Mouse (Mus musculus) myocyte (in vitro differentiated cells): ENCODE data around the gene Dleu7. TPM values are rescaled to one million over a fixed set of nuclear protein-coding genes. Genes with fewer than 3 reads are reported as not detected.

Source experiments
- H3K27me3 ChIP-seq: one replicate; pipeline ENCODE4 v1.6.1; 2011; ENCODE audit not compliant: control insufficient read depth, insufficient read depth, insufficient read length
- H3K36me3 ChIP-seq: one replicate; pipeline ENCODE4 v1.6.1; 2011; ENCODE audit not compliant: control insufficient read depth, insufficient read depth
- H3K4me2 ChIP-seq: one replicate; pipeline ENCODE4 v1.6.1; 2011; ENCODE audit warnings: low read depth, control low read depth
- H3K4me3 ChIP-seq: one replicate; pipeline ENCODE4 v1.5.1; 2011; ENCODE audit warnings: mild to moderate bottlenecking, control low read depth, moderate library complexity
- H3K79me2 ChIP-seq: one replicate; pipeline ENCODE4 v1.6.1; 2011; ENCODE audit not compliant: control insufficient read depth, insufficient read depth
- H3ac ChIP-seq: one replicate; pipeline ENCODE4 v1.6.1; 2011; ENCODE audit not compliant: control insufficient read depth, insufficient read length
- CEBPB ChIP-seq: IDR thresholded peaks from 2 replicates; pipeline ENCODE4 v1.6.1; 2011; ENCODE audit warnings: mild to moderate bottlenecking, moderate library complexity; ENCODE audit not compliant: poor library complexity, insufficient read depth, severe bottlenecking
- E2F4 ChIP-seq: IDR thresholded peaks from one replicate; pipeline ENCODE4 v1.6.1; 2011; ENCODE audit warnings: mild to moderate bottlenecking, control low read depth, moderate library complexity; ENCODE audit not compliant: insufficient read depth
- MAX ChIP-seq: IDR thresholded peaks from one replicate; pipeline ENCODE4 v1.6.1; 2011; ENCODE audit warnings: low read depth, mild to moderate bottlenecking, control low read depth
- MYOD1 ChIP-seq, 3 experiments: IDR thresholded peaks; one replicate each; pipeline ENCODE4 v1.6.1; 2011; ENCODE audit warnings: control low read depth in 2 of 3, low read depth in 2 of 3, mild to moderate bottlenecking in 2 of 3, moderate library complexity in 1 of 3; ENCODE audit not compliant: insufficient read length in 2 of 3, control insufficient read depth in 1 of 3
- MYOG ChIP-seq, 3 experiments: IDR thresholded peaks; one replicate each; pipeline ENCODE4 v1.6.1; 2011; ENCODE audit warnings: control low read depth in 2 of 3, low read depth in 2 of 3, mild to moderate bottlenecking in 2 of 3; ENCODE audit not compliant: insufficient read length in 2 of 3, control insufficient read depth in 1 of 3, insufficient read depth in 1 of 3
- POLR2A ChIP-seq: IDR thresholded peaks from one replicate; pipeline ENCODE4 v1.6.1; 2011; ENCODE audit warnings: low read depth, mild to moderate bottlenecking, control low read depth, moderate library complexity; ENCODE audit not compliant: insufficient read length
- POLR2AphosphoS2 ChIP-seq: IDR thresholded peaks from one replicate; pipeline ENCODE4 v1.6.1; 2011; ENCODE audit warnings: low read depth, control low read depth; ENCODE audit not compliant: insufficient read length
- REST ChIP-seq: IDR thresholded peaks from one replicate; pipeline ENCODE4 v1.6.1; 2011; ENCODE audit warnings: mild to moderate bottlenecking, control low read depth, moderate library complexity; ENCODE audit not compliant: insufficient read depth, insufficient read length
- SRF ChIP-seq: IDR thresholded peaks from one replicate; pipeline ENCODE4 v1.6.1; 2011; ENCODE audit warnings: low read depth; ENCODE audit not compliant: control insufficient read depth, insufficient read length
- TCF12 ChIP-seq: IDR thresholded peaks from one replicate; pipeline ENCODE4 v1.6.1; 2011; ENCODE audit warnings: mild to moderate bottlenecking, control low read depth; ENCODE audit not compliant: poor library complexity, insufficient read depth, severe bottlenecking
- TCF3 ChIP-seq: IDR thresholded peaks from one replicate; pipeline ENCODE4 v1.6.1; 2011; ENCODE audit warnings: low read depth, control low read depth; ENCODE audit not compliant: insufficient read length
- USF1 ChIP-seq: IDR thresholded peaks from one replicate; pipeline ENCODE4 v1.6.1; 2011; ENCODE audit warnings: low read depth, mild to moderate bottlenecking, control low read depth, moderate library complexity
- polyA plus RNA-seq: library from polyadenylated mRNA; unstranded; fragments of >200 nt; fragmentation: generic; extraction: Trizol; gene quantifications from one replicate; pipeline ENCODE4 v1.2.1, GENCODE M21; 2012; ENCODE audit warnings: missing spikeins

Gene Dleu7
- polyA plus RNA-seq, 1 experiment = 0.25 TPM

DNA sequence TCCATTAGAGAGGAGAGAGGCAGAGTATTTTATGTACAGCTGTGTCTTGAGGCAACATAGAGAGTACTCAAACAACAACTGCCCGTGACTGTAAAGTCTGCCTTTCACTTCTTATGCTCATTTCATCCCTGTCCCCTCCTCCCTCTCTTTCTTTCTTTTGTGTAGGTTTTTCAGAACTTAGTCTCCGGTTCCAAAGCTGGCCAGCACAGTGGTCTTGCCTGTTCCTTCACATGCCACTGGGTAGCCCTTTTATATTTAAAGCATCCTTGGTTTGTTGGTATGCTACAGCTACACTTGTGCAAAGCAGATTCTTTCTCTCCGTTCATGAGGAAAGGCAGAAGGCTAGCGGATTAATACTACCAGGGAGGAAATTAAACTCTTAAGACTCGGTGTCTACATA, 65.7 kb downstream of the Dleu7 start:
- TF ChIP-seq E2F4 = no peak
- no peak for TF ChIP-seq TCF3
- TF ChIP-seq USF1 = no peak
- TF ChIP-seq CEBPB = no peak
- no peak for TF ChIP-seq MYOG (IDR thresholded peaks at IDR 0.05; ENCODE audit: control insufficient read depth in 1 of 3, insufficient read depth in 1 of 3, insufficient read length in 2 of 3, low read depth in 2 of 3)
- TF ChIP-seq MYOD1 (IDR thresholded peaks at IDR 0.05; ENCODE audit: control insufficient read depth in 1 of 3, insufficient read length in 2 of 3, low read depth in 2 of 3) = no peak
- TF ChIP-seq REST = no peak
- TF ChIP-seq POLR2AphosphoS2 = no peak
- TF ChIP-seq SRF = no peak
- no peak for TF ChIP-seq POLR2A
- TF ChIP-seq TCF12 = no peak
- no peak for TF ChIP-seq MAX
- H3K4me2 ChIP-seq = no peak overlapping the region
- H3K36me3 ChIP-seq = no peaks in the 10 kb centered on the region
- no peaks in the 10 kb centered on the region for H3K79me2 ChIP-seq
- peaks cover 4% of the 10 kb centered on the region for H3K27me3 ChIP-seq
- H3ac ChIP-seq = no peak overlapping the region
- H3K4me3 ChIP-seq = no peak overlapping the region

DNA sequence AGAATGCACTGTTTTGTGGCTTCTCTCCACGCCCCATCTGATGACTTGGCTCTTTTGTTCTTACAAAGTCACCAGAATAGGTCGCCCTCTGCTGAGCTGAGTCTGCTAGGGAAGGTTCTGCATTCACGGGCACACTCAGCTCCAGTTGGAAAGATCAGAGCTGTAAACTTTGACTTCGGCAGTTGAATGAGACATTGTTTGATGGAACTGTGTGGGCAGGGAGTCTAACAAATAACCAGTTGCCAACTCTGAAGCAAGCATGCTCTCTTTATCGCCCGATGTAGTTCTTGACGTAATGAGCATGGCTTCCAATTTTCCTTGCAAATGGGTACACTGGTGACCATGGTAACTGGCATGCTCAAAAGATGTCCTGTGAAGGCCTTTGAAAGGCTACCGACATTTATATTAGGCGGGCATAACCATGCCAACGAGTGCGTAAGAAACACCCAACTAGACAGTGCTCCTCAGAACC, 66.2 kb downstream of the Dleu7 start:
- Histone ChIP-seq H3ac (no peak overlapping the region), H3K79me2 (no peaks in the 10 kb centered on the region), H3K4me3 (no peak overlapping the region), H3K36me3 (no peaks in the 10 kb centered on the region), H3K4me2 (no peak overlapping the region), H3K27me3 (peaks cover 4% of the 10 kb centered on the region)
- TF ChIP-seq TCF12 = no peak

Other genes with a start within 250 kb of the Dleu7 start
- 7.4 TPM for gene Rnaseh2b, start 458 bp downstream of the Dleu7 start, polyA plus RNA-seq
- not detected for gene Gucy1b2, start 163.2 kb upstream of the Dleu7 start, polyA plus RNA-seq